Mouse (Mus musculus): ENCODE results near the gene Eif2ak4. TPM values are rescaled to one million over a fixed set of nuclear protein-coding genes. Genes with fewer than 3 reads are reported as not detected.

The Eif2ak4 gene
- polyA plus RNA-seq, 1 experiment from 2014 or later, result 4.9 TPM

DNA sequence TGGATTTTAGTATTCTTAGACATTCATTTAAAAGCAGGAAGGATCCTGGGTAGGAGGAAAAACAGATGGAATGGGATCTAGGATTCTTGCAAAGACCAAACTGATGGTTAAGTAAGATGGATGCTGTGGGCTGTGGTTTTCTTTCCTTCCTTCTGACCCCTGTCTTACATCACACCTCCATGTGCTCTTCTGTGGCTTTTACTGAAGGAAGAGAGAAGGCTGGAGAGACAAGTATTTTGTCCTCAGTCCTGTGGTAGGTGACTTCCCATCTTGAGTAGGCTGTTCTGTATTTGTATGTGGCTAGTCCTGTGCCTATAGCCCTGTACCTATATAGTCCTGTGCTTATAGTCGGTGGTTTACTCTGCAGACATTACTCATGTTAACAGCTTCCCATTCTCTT lies 12.9 kb upstream of the Eif2ak4 start:
- DNase-seq (ENCODE audit: low spot score) (no peak), ATAC-seq (ENCODE audit: low FRiP score, low TSS enrichment) (no peak)
- no peaks in the 10 kb centered on the region for H3K36me3 ChIP-seq (ENCODE audit: control insufficient read depth, insufficient read depth, low read length)
- H3K9ac ChIP-seq (ENCODE audit: low read length), result no peak overlapping the region
- no peak overlapping the region for H3K4me3 ChIP-seq (ENCODE audit: low read depth, low read length)
- H3K4me1 ChIP-seq (replicated peaks; ENCODE audit: control insufficient read depth, insufficient read depth), result peaks cover 7% of the 10 kb centered on the region; the same call in 1 of the 2 replicates
- no peak overlapping the region for H3K4me2 ChIP-seq (replicated peaks; ENCODE audit: low read depth)
- WGBS, result 40% methylated on average over 1 of the region's 1 CpGs
- no peak overlapping the region for H3K27ac ChIP-seq (replicated peaks)
- H3K27me3 ChIP-seq (ENCODE audit: control insufficient read depth, insufficient read depth, low read length), result no peaks in the 10 kb centered on the region
- no peak for TF ChIP-seq EP300 (optimal IDR thresholded peaks at IDR 0.05)
- no peak for TF ChIP-seq CTCF (IDR thresholded peaks at IDR 0.05; ENCODE audit: low read depth)
- H3K9me3 ChIP-seq (ENCODE audit: control insufficient read depth, low read length), result no peaks in the 10 kb centered on the region

DNA sequence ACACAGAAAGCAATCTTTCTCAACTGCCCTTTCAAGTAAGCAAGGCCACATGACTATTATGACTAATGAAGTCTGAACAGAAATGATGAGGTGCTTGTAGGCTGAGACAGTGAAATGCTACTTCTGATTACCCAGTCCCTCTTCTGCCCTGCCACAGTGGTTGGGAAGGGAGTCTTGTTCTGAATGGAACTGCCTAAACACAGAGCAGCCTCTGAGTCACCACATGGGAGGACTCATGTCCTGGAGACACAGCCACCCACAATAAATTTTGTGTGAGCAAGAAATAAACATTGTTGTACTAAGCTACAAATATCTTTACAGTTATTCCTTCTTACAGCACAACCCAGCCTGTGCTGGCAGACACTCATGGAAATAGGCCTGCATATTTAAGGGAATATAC lies 12.5 kb upstream of the Eif2ak4 start:
- H3K4me2 ChIP-seq (replicated peaks; ENCODE audit: low read depth), result no peak overlapping the region
- no peaks in the 10 kb centered on the region for H3K36me3 ChIP-seq (ENCODE audit: control insufficient read depth, insufficient read depth, low read length)
- TF ChIP-seq EP300 (optimal IDR thresholded peaks at IDR 0.05) (no peak), CTCF (IDR thresholded peaks at IDR 0.05; ENCODE audit: low read depth) (no peak)
- H3K9ac ChIP-seq (ENCODE audit: low read length), result no peak overlapping the region
- H3K27me3 ChIP-seq (ENCODE audit: control insufficient read depth, insufficient read depth, low read length), result no peaks in the 10 kb centered on the region
- H3K4me1 ChIP-seq (replicated peaks; ENCODE audit: control insufficient read depth, insufficient read depth), result peaks cover 7% of the 10 kb centered on the region; the same call in 1 of the 2 replicates
- DNase-seq (ENCODE audit: low spot score) (no peak), ATAC-seq (ENCODE audit: low FRiP score, low TSS enrichment) (no peak)
- H3K9me3 ChIP-seq (ENCODE audit: control insufficient read depth, low read length), result no peaks in the 10 kb centered on the region
- no peak overlapping the region for H3K4me3 ChIP-seq (ENCODE audit: low read depth, low read length)
- H3K27ac ChIP-seq (replicated peaks), result no peak overlapping the region

DNA sequence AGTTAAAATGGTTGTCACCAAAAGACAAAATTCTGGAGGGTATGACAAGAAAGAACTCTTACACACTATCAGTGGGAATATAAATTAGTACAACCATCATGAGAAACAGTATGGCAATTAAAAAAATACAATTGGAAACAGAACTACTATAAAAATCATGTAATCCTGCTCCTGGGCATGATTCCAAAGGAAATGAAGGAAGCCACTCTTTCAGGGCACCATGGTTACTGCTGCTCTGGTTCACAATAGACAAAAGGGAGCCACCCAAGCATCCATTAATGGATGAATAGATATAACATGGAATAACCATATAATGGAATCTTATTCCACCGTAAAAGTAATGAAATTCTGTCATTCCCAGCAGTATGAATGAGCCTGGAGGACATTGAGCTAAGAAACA lies 8.7 kb upstream of the Eif2ak4 start:
- WGBS, result 61% methylated on average over 1 of the region's 1 CpGs
- no peaks in the 10 kb centered on the region for H3K4me1 ChIP-seq (replicated peaks; ENCODE audit: control insufficient read depth, insufficient read depth)
- H3K27ac ChIP-seq (replicated peaks), result no peak overlapping the region
- no peak overlapping the region for H3K4me2 ChIP-seq (replicated peaks; ENCODE audit: low read depth)
- H3K9ac ChIP-seq (ENCODE audit: low read length), result no peak overlapping the region
- DNase-seq (ENCODE audit: low spot score) (no peak), ATAC-seq (ENCODE audit: low FRiP score, low TSS enrichment) (no peak)
- no peak for TF ChIP-seq EP300 (optimal IDR thresholded peaks at IDR 0.05)
- no peak for TF ChIP-seq CTCF (IDR thresholded peaks at IDR 0.05; ENCODE audit: low read depth)
- H3K9me3 ChIP-seq (ENCODE audit: control insufficient read depth, low read length), result no peaks in the 10 kb centered on the region
- no peak overlapping the region for H3K4me3 ChIP-seq (ENCODE audit: low read depth, low read length)
- no peaks in the 10 kb centered on the region for H3K36me3 ChIP-seq (ENCODE audit: control insufficient read depth, insufficient read depth, low read length)
- H3K27me3 ChIP-seq (ENCODE audit: control insufficient read depth, insufficient read depth, low read length), result no peaks in the 10 kb centered on the region

DNA sequence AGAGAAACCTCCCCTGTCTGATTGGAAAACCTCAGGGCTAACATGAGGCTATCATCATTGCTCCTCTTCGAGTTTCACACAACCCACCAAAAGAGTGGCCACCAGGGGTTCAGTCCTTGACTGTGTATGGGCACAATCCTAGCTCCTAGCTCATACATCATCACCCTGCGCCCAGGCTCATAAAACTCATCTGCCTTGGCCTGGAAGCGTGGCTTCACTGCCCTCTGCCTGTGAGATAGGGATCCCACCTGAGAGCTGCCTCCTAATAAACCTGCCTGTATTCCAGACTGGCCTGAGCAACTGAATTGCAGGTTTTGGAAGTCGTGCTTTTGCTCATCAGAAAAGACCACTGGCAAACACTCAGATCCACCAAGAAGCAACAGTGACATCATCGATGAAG lies 5.0 kb upstream of the Eif2ak4 start:
- H3K9me3 ChIP-seq (ENCODE audit: control insufficient read depth, low read length), result no peaks in the 10 kb centered on the region
- TF ChIP-seq EP300 (optimal IDR thresholded peaks at IDR 0.05) (no peak), CTCF (IDR thresholded peaks at IDR 0.05; ENCODE audit: low read depth) (peak; percentile 27; the same call in 1 of the 2 replicates)
- H3K4me3 ChIP-seq (ENCODE audit: low read depth, low read length), result no peak overlapping the region
- DNase-seq (ENCODE audit: low spot score) (peak; percentile 14), ATAC-seq (ENCODE audit: low FRiP score, low TSS enrichment) (no peak)
- no peaks in the 10 kb centered on the region for H3K27me3 ChIP-seq (ENCODE audit: control insufficient read depth, insufficient read depth, low read length)
- no peak overlapping the region for H3K4me2 ChIP-seq (replicated peaks; ENCODE audit: low read depth)
- H3K4me1 ChIP-seq (replicated peaks; ENCODE audit: control insufficient read depth, insufficient read depth), result no peaks in the 10 kb centered on the region
- H3K9ac ChIP-seq (ENCODE audit: low read length), result no peak overlapping the region
- no peaks in the 10 kb centered on the region for H3K36me3 ChIP-seq (ENCODE audit: control insufficient read depth, insufficient read depth, low read length)
- H3K27ac ChIP-seq (replicated peaks), result no peak overlapping the region
- WGBS, result 76% methylated on average over 5 of the region's 5 CpGs

DNA sequence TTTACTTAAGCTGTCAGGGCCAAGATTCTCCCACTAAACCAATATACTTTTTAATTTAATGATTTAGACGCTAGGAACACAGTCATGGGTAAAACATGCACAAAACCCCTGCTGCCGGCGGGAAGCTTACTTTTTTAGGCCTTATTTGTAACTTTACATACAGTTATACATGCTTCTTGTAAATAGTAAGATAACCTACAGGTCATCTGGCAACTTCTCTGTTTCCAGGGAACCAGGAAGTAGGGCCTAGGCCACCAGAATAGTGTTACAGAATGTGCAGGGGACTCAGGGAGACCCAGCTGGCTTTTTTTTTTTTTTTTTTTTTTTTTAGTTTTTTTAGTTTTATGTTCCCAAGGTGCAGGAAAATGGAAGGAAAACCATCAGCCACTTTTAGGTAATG lies 1.2 kb downstream of the Eif2ak4 start:
- no peak for TF ChIP-seq EP300 (optimal IDR thresholded peaks at IDR 0.05)
- TF ChIP-seq CTCF (IDR thresholded peaks at IDR 0.05; ENCODE audit: low read depth), result no peak
- Histone ChIP-seq H3K4me2 (replicated peaks; ENCODE audit: low read depth) (peak overlapping the region; percentile 71), H3K4me3 (ENCODE audit: low read depth, low read length) (peak overlapping the region; percentile 86), H3K9ac (ENCODE audit: low read length) (peak overlapping the region; percentile 89), H3K9me3 (ENCODE audit: control insufficient read depth, low read length) (no peaks in the 10 kb centered on the region), H3K4me1 (replicated peaks; ENCODE audit: control insufficient read depth, insufficient read depth) (no peaks in the 10 kb centered on the region; the same call in 1 of the 2 replicates), H3K27me3 (ENCODE audit: control insufficient read depth, insufficient read depth, low read length) (no peaks in the 10 kb centered on the region), H3K36me3 (ENCODE audit: control insufficient read depth, insufficient read depth, low read length) (no peaks in the 10 kb centered on the region), H3K27ac (replicated peaks) (no peak overlapping the region)
- ATAC-seq (ENCODE audit: low FRiP score, low TSS enrichment) (no peak), DNase-seq (ENCODE audit: low spot score) (no peak)
- WGBS, result 13% methylated on average over 3 of the region's 3 CpGs

DNA sequence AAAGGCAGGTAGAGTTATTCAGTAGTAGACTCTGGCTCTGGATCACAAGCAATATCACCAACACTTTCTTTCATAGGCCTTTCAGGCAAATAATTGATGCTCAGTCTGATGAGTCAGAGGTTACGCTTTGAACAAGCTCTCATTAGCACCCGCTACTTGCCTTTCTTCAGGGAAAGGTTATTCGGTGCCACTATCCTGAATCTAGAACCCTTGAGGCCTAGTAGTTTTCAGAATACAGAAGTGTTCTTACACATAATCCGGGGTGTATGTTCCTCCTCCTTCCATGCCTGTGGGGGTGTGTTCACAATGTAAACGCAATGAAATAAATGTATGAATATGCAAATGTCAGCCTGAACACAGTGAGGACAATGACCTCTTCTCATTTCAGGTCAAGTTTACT lies 1.7 kb downstream of the Eif2ak4 start:
- Histone ChIP-seq H3K4me1 (replicated peaks; ENCODE audit: control insufficient read depth, insufficient read depth) (no peaks in the 10 kb centered on the region; the same call in 1 of the 2 replicates), H3K27ac (replicated peaks) (0 out of 2 replicates have a peak overlapping the region, but pooled peaks have one; percentile 8), H3K4me2 (replicated peaks; ENCODE audit: low read depth) (peak overlapping the region; percentile 71), H3K9ac (ENCODE audit: low read length) (no peak overlapping the region), H3K9me3 (ENCODE audit: control insufficient read depth, low read length) (no peaks in the 10 kb centered on the region), H3K36me3 (ENCODE audit: control insufficient read depth, insufficient read depth, low read length) (no peaks in the 10 kb centered on the region), H3K4me3 (ENCODE audit: low read depth, low read length) (no peak overlapping the region), H3K27me3 (ENCODE audit: control insufficient read depth, insufficient read depth, low read length) (no peaks in the 10 kb centered on the region)
- DNase-seq (ENCODE audit: low spot score) (no peak), ATAC-seq (ENCODE audit: low FRiP score, low TSS enrichment) (no peak)
- TF ChIP-seq CTCF (IDR thresholded peaks at IDR 0.05; ENCODE audit: low read depth) (no peak), EP300 (optimal IDR thresholded peaks at IDR 0.05) (no peak)
- WGBS, result 64% methylated on average over 5 of the region's 5 CpGs
